ENCODE assay signal across 9 mouse cellular contexts in the genomic region with DNA sequence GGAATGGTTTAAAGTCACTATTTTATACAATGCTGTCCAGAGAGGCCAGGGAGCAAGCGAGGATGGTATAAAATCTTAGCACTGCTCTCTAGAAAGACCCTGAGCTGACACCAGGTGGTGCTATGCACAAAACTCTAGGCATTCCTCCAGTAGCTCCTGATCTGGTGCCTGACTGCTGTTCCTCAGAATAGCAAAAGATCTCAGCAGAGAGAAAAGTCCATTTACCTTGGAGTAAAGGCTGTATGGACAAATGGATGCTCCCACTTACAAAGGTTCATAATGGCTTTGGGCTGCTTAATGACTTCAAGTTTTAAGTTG.
DNase-seq lines count a peak whose midpoint lies in the region; ATAC-seq and TF ChIP-seq lines count a peak whose summit lies in the region.
"Had no signal": no experiment of that assay in that cellular context is flagged by ENCODE, and none has a peak within 500 bp of the region (broad histone marks: within the 10 kb centered on the region; RNA-seq: fewer than 3 reads in every experiment).

No protein-coding gene starts in this region.

- no peaks in the 10 kb centered on the region for H3K36me3 ChIP-seq in thymus, adult 2 months (ENCODE audit: control insufficient read depth, insufficient read depth, low read length)
- no peaks in the 10 kb centered on the region for H3K36me3 ChIP-seq in limb, embryonic 11.5 days (ENCODE audit: control insufficient read depth, insufficient read depth, low read length)
- H3K36me3 ChIP-seq in midbrain, postnatal 0 days (ENCODE audit: insufficient read depth, low read length), result no peaks in the 10 kb centered on the region
- H3K36me3 ChIP-seq: embryonic facial prominence, embryonic 15.5 days had no signal

- no peaks in the 10 kb centered on the region for H3K27me3 ChIP-seq in thymus, adult 2 months (ENCODE audit: control insufficient read depth, insufficient read depth, low read length)
- no peaks in the 10 kb centered on the region for H3K27me3 ChIP-seq in limb, embryonic 11.5 days (ENCODE audit: control insufficient read depth, insufficient read depth, low read length)
- H3K27me3 ChIP-seq in midbrain, postnatal 0 days (ENCODE audit: insufficient read depth, low read length), result no peaks in the 10 kb centered on the region
- H3K27me3 ChIP-seq: embryonic facial prominence, embryonic 15.5 days had no signal

- no peak overlapping the region for H3K4me3 ChIP-seq in thymus, adult 2 months (ENCODE audit: control insufficient read depth, insufficient read depth, low read length)
- H3K4me3 ChIP-seq in limb, embryonic 11.5 days (ENCODE audit: low read depth, low read length), result no peak overlapping the region
- no peak overlapping the region for H3K4me3 ChIP-seq in midbrain, postnatal 0 days (ENCODE audit: low read depth, low read length)
- H3K4me3 ChIP-seq: embryonic facial prominence, embryonic 15.5 days had no signal

- no peak overlapping the region for H3K4me2 ChIP-seq in limb, embryonic 11.5 days (ENCODE audit: low read depth, severe bottlenecking)
- no peak overlapping the region for H3K4me2 ChIP-seq in midbrain, postnatal 0 days (ENCODE audit: low read depth, low read length, poor library complexity, severe bottlenecking)
- H3K4me2 ChIP-seq: embryonic facial prominence, embryonic 15.5 days had no signal

- ATAC-seq in frontal cortex, adult (ENCODE audit: low TSS enrichment), result peak; percentile 97
- no peak for ATAC-seq in limb, embryonic 11.5 days (ENCODE audit: insufficient number of reproducible peaks, low FRiP score, low TSS enrichment, low read depth)
- ATAC-seq in midbrain, postnatal 0 days (ENCODE audit: low FRiP score), result peak; percentile 73; the same call in 1 of the 2 replicates
- no peak for ATAC-seq in activated CD4-positive, CD25-positive, alpha-beta regulatory T cell, adult 4 months

- WGBS in thymus, adult 2 months, result 88% methylated on average over 1 of the region's 1 CpGs
- WGBS in limb, embryonic 11.5 days, result 63% methylated on average over 1 of the region's 1 CpGs
- 68% methylated on average over 1 of the region's 1 CpGs for WGBS in midbrain, postnatal 0 days

- no peak for TF ChIP-seq CTCF in thymus, adult 2 months (IDR thresholded peaks at IDR 0.05; ENCODE audit: borderline replicate concordance, control insufficient read depth, extremely low read depth, insufficient read depth, low read length, poor library complexity)
- peak; percentile 80 for TF ChIP-seq CTCF in midbrain, postnatal 0 days (IDR thresholded peaks at IDR 0.05)

- no peaks in the 10 kb centered on the region for H3K4me1 ChIP-seq in thymus, adult 2 months (replicated peaks; ENCODE audit: control insufficient read depth, insufficient read depth, low read length)
- H3K4me1 ChIP-seq in limb, embryonic 11.5 days (ENCODE audit: control insufficient read depth, insufficient read depth, low read length), result no peaks in the 10 kb centered on the region
- no peaks in the 10 kb centered on the region for H3K4me1 ChIP-seq in midbrain, postnatal 0 days (ENCODE audit: insufficient read depth, low read length)
- H3K4me1 ChIP-seq: embryonic facial prominence, embryonic 15.5 days had no signal

- H3K27ac ChIP-seq in thymus, adult 2 months (ENCODE audit: control insufficient read depth, insufficient read depth, low read length), result no peak overlapping the region
- no peak overlapping the region for H3K27ac ChIP-seq in limb, embryonic 11.5 days (replicated peaks; ENCODE audit: low read depth, low read length)
- no peak overlapping the region for H3K27ac ChIP-seq in midbrain, postnatal 0 days (ENCODE audit: low read depth, low read length)
- H3K27ac ChIP-seq: embryonic facial prominence, embryonic 15.5 days had no signal

- no peak for TF ChIP-seq POLR2A in thymus, adult 2 months (IDR thresholded peaks at IDR 0.05; ENCODE audit: control insufficient read depth, extremely low read depth, insufficient read depth, low read length, poor library complexity)

- H3K9me3 ChIP-seq in limb, embryonic 11.5 days (ENCODE audit: control insufficient read depth, low read length), result no peaks in the 10 kb centered on the region
- no peaks in the 10 kb centered on the region for H3K9me3 ChIP-seq in midbrain, postnatal 0 days (ENCODE audit: low read length)
- H3K9me3 ChIP-seq: embryonic facial prominence, embryonic 15.5 days had no signal

- H3K9ac ChIP-seq in limb, embryonic 11.5 days (ENCODE audit: low read length), result no peak overlapping the region
- H3K9ac ChIP-seq in midbrain, postnatal 0 days (replicated peaks; ENCODE audit: low read length, poor library complexity, severe bottlenecking), result no peak overlapping the region
- H3K9ac ChIP-seq: embryonic facial prominence, embryonic 15.5 days had no signal

- peak; percentile 16 for DNase-seq in thymus, adult 2 months
- no peak for DNase-seq in thymus, postnatal 10 days (ENCODE audit: low spot score in 2 of 2)
- peak; percentile 1 for DNase-seq in cerebellum, adult 9-10 months
- peak; percentile 66 for DNase-seq in kidney, adult 9 months
- DNase-seq in limb, embryonic 11.5 days (ENCODE audit: low spot score), result peak; percentile 58
- peak; percentile 78 for DNase-seq in midbrain, postnatal 0 days (ENCODE audit: low spot score)

Comparison
In these comparisons a context has a peak if more than half of its experiments do, and no peak if none do; other contexts are left out.
1. DNase-seq: peak in thymus, adult 2 months (single experiment), cerebellum, adult 9-10 months (single experiment), kidney, adult 9 months (single experiment), limb, embryonic 11.5 days (single experiment) and midbrain, postnatal 0 days (single experiment); none in thymus, postnatal 10 days (0 of 2).
2. ATAC-seq: peak in frontal cortex, adult (single experiment) and midbrain, postnatal 0 days (single experiment); none in limb, embryonic 11.5 days (single experiment) and activated CD4-positive, CD25-positive, alpha-beta regulatory T cell, adult 4 months (single experiment).